Mouse (Mus musculus) bone marrow, adult 2 months (tissue): ENCODE data around the gene Clcn7. TPM values are rescaled to one million over a fixed set of nuclear protein-coding genes. Genes with fewer than 3 reads are reported as not detected.

Experiments
- H3K27ac ChIP-seq: fragments of 200-500 bp; 2 replicates; pipeline ENCODE4 v1.5.1; 2012; ENCODE audit warnings: low read depth, mild to moderate bottlenecking, control low read depth, inconsistent platforms, low read length; ENCODE audit not compliant: control insufficient read depth, poor library complexity, insufficient read depth
- H3K4me1 ChIP-seq: fragments of 200-500 bp; 2 replicates; pipeline ENCODE4 v1.6.1; 2011; ENCODE audit warnings: low read length; ENCODE audit not compliant: control insufficient read depth, insufficient read depth
- H3K4me3 ChIP-seq: fragments of 200-500 bp; replicated peaks from 2 replicates; pipeline ENCODE3; 2011; ENCODE audit warnings: mild to moderate bottlenecking, low read depth, low read length, control low read depth; ENCODE audit not compliant: control insufficient read depth
- CTCF ChIP-seq: fragments of 200-500 bp; IDR thresholded peaks from 2 replicates; pipeline ENCODE4 v1.5.1; 2011; ENCODE audit warnings: low read length, control low read depth; ENCODE audit not compliant: control insufficient read depth, insufficient read depth
- POLR2A ChIP-seq: fragments of 200-500 bp; IDR thresholded peaks from 2 replicates; pipeline ENCODE4 v1.6.1; 2011; ENCODE audit warnings: low read depth, mild to moderate bottlenecking, control low read depth, low read length, borderline replicate concordance; ENCODE audit not compliant: control insufficient read depth
- WGBS: fragments of 180-500 bp; shearing (Covaris S2); methylation state at CpG from one replicate; pipeline ENCODE4 v1.1.7; 2018; 5-methylcytosine and 5-hydroxymethylcytosine counted together
- polyA plus RNA-seq: library from polyadenylated mRNA; stranded (reverse); fragments of >200 nt; gene quantifications from 2 replicates; pipeline ENCODE4 v1.2.4, GENCODE M21; 2011; ENCODE audit warnings: low replicate concordance; ENCODE audit not compliant: missing spikeins, insufficient read depth, insufficient read length

The Clcn7 gene
- polyA plus RNA-seq, 1 experiment = 21.9 TPM

- TF ChIP-seq CTCF (no peak), POLR2A (no peak)
- 94% methylated on average over 16 of the region's 16 CpGs for WGBS
- Histone ChIP-seq H3K4me1 (no peaks in the 10 kb centered on the region), H3K4me3 (no peak overlapping the region), H3K27ac (no peak overlapping the region)
Measured at GRCm38 (mm10) chr17:25107786-25108185, 25.4 kb upstream of the Clcn7 start.

- no peak overlapping the region for H3K4me3 ChIP-seq
- H3K4me1 ChIP-seq = no peaks in the 10 kb centered on the region
- WGBS = 89% methylated on average over 2 of the region's 2 CpGs
- H3K27ac ChIP-seq = no peak overlapping the region
- peak; percentile 75 for TF ChIP-seq CTCF
- TF ChIP-seq POLR2A = no peak
Measured at GRCm38 (mm10) chr17:25109578-25109977, 23.6 kb upstream of the Clcn7 start.

GRCm38 (mm10) chr17:25110590-25110989, 22.6 kb upstream of the Clcn7 start:
- Histone ChIP-seq H3K4me1 (no peaks in the 10 kb centered on the region; the same call in 1 of the 2 replicates), H3K27ac (no peak overlapping the region), H3K4me3 (no peak overlapping the region)
- 89% methylated on average over 6 of the region's 6 CpGs for whole genome bisulfite sequencing
- TF ChIP-seq CTCF = no peak
- TF ChIP-seq POLR2A = no peak

- Histone ChIP-seq H3K4me3 (no peak overlapping the region), H3K27ac (no peak overlapping the region), H3K4me1 (no peaks in the 10 kb centered on the region; the same call in 1 of the 2 replicates)
- WGBS = 89% methylated on average over 5 of the region's 5 CpGs
- no peak for TF ChIP-seq POLR2A
- no peak for TF ChIP-seq CTCF
Measured at GRCm38 (mm10) chr17:25111220-25111619, 22.0 kb upstream of the Clcn7 start.

- H3K4me1 ChIP-seq = no peaks in the 10 kb centered on the region; the same call in 1 of the 2 replicates
- 78% methylated on average over 8 of the region's 8 CpGs for WGBS
- no peak for TF ChIP-seq POLR2A
- no peak for TF ChIP-seq CTCF
- no peak overlapping the region for H3K4me3 ChIP-seq
- H3K27ac ChIP-seq = no peak overlapping the region
Measured at GRCm38 (mm10) chr17:25111739-25112422, 21.3 kb upstream of the Clcn7 start.

GRCm38 (mm10) chr17:25112423-25112810, 20.8 kb upstream of the Clcn7 start:
- no peaks in the 10 kb centered on the region; the same call in 1 of the 2 replicates for H3K4me1 ChIP-seq
- H3K4me3 ChIP-seq = no peak overlapping the region
- no peak overlapping the region for H3K27ac ChIP-seq
- WGBS = 89% methylated on average over 3 of the region's 3 CpGs
- TF ChIP-seq CTCF (no peak), POLR2A (no peak)

GRCm38 (mm10) chr17:25114908-25115645, 18.1 kb upstream of the Clcn7 start:
- TF ChIP-seq POLR2A = no peak
- 11% methylated on average over 23 of the region's 23 CpGs for WGBS
- no peaks in the 10 kb centered on the region; the same call in 1 of the 2 replicates for H3K4me1 ChIP-seq

GRCm38 (mm10) chr17:25115664-25116432, 17.3 kb upstream of the Clcn7 start, which contains the start of gene Telo2:
Telo2 (minus strand) TSS chr17:25115967.
- TF ChIP-seq CTCF = no peak
- TF ChIP-seq POLR2A = peak; percentile 60; the same call in 1 of the 2 replicates
- WGBS = 6% methylated on average over 40 of the region's 40 CpGs
- H3K4me3 ChIP-seq = peak within 1 kb of the TSS; percentile 71
- no peaks in the 10 kb centered on the region; the same call in 1 of the 2 replicates for H3K4me1 ChIP-seq
- H3K27ac ChIP-seq = peak within 1 kb of the TSS; percentile 78

More at GRCm38 (mm10) chr17:25114908-25115645, 18.1 kb upstream of the Clcn7 start:
- Histone ChIP-seq H3K4me3 (peak overlapping the region; percentile 71), H3K27ac (peak overlapping the region; percentile 78)
